Mouse (Mus musculus): ENCODE results near the gene Me1.

DNA sequence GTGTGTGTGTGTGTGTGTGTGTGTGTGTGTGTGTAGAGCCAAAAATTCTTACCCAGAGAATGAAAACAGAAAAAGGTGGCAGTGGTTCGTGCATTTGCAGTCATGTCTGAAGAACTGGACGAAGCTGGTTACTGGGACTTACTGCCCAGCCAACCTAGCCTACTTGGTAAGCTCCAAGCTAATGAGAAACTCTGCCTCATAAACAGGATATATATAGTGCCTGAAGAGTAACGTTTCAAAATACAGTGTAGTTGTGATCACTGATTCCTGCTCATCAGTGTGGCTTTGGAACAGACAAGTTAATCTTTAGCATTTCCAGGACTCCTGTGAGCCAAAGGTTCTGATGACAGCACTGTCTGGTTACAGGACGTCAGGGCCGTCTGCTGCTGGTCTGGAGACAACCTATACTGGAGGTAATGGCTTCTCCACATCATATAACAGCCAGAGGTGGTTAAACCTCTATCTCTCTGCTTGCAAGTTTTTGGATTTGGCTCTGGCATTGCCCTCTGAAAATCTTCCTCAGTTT, 146.1 kb downstream of the Me1 start:
- no peak for TF ChIP-seq TAL1 (IDR thresholded peaks at IDR 0.05; ENCODE audit: low read length)
- TF ChIP-seq GATA1 (IDR thresholded peaks at IDR 0.05; ENCODE audit: low read length): no peak
